Mouse (Mus musculus) megakaryocyte-erythroid progenitor cell, adult 5-6 weeks (primary cell): ENCODE results near the gene Aatk. TPM values are rescaled to one million over a fixed set of nuclear protein-coding genes. Genes with fewer than 3 reads are reported as not detected.

Experiments
- ATAC-seq: replicated peaks from 2 replicates; pipeline ENCODE4 v1.8.0; 2016; ENCODE audit warnings: mild to moderate bottlenecking, inconsistent platforms; ENCODE audit not compliant: severe bottlenecking, poor library complexity, low FRiP score, low TSS enrichment
- total RNA-seq, 2 experiments: library from RNA; stranded (forward) in 1 of 2; stranded (reverse) in 1 of 2; fragments of 200-1000, 215-1000 nt in 1 of 2; fragments of >200 nt in 1 of 2; fragmentation: Nextera tagmentation in 1 of 2; gene quantifications; 2 replicates each; pipeline ENCODE4 v1.2.3; 2014 to 2017

The Aatk gene
- total RNA-seq, 2 experiments from 2014 or later = not detected

DNA sequence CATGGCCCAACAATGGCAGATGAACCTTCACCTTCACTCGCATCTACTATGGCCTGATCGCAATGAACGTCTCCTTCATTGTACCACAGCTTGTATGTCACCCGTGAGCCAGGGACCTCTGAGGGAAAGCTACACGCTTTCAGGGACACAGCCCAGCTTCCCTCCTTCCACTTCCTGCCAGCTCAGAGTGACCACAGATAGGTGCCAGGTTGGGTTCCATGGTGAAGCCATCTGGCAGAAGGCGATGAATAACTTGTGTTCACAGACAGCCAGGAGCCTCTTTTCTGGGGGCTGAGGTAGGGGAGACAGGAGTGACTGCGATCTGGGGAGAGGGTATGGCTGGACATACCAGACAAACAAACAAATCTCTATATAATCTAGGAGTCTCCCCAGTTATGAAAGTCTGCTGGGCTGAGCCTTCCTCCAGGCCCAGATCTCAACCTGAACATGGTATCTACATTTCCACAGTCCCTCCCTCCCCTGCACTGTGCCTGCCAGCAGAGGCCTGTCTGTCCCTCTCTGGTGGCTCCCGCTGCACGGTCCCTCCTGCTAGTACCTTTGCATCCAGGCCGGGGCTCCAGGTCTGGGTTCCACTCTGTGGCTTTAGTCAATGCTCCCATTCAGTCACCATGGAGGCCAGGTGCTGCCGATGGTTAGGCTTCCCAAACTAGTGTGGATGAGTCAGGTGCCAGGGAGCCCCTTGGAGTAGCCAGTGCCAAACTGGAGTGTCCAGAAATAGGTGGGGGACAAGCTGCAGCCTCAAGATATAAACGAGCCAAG, 9.2 kb upstream of the Aatk start:
- ATAC-seq = no peak

DNA sequence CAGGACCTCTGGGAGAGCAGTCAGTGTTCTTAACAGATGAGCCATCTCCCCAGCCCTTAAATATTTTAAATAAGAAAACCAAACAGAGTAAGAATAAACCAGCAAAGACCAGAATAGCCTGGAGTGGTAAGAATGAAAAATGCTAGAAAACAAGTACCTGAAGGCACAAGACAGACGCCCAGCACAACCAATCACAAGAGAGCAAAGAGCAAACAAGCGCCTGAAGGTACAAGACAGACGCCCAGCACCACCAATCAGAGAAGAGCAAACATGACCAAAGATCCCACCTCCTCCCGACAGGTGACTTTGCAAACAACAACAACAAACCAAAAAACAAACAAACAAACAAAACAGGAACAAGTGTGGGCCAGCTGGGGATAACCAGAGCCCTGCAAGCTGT, 6.9 kb upstream of the Aatk start:
- ATAC-seq = no peak

GRCm38 (mm10) chr11:120052274-120052673, 5.3 kb upstream of the Aatk start:
- no peak for ATAC-seq

DNA sequence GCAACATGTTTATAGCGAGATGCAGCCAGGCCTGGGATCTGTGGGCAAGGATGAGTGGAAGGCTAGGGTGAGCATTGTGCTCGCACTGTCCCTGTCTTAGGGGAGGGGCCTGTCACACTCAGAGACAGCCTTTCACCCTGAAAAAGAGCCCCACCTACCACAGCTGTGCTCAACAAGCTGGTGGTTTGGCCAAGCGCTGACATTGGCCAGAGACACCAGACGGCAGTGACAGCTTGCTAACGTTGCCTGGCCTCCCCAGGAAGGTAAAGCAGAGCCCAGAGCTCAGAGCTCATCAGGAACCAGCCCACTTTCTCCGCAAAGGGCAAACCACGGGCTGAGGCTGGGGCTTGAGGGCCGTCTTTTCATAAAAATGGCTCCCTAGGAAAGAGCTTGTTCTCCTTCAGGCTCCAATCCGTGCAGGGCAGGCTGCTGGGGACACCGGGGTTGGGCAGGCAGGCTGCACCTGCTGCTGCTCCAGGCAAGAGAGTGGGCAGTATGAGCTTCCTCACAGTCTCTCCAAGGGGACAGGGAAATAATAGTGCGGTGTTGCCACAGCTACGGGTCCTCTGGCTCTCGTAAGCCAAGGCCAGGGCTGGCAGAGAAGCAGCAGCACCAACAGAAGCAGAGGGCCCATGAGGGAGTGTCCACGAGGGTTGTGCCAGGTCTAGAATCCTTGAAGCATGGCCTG, 4.3 kb upstream of the Aatk start:
- no peak for ATAC-seq

DNA sequence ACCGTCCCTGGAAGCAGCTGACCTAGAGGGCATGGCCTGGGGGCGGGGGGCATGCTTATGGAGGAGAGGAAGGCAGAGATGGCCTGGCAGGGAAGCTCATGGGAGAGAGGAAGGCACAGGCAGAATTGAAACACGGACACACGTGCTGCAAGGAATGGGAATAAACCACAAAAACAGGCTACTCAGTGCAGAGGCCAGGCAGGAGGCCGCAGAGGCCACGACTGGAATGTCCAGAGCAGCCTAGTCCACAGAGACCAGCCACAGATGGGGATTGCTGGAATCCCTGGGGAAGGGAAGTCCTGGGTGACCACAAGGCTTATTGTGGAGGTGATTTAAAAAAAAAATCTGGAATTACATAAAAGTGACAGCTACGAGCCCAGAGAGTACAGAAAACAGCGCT, 2.1 kb upstream of the Aatk start:
- ATAC-seq = no peak

GRCm38 (mm10) chr11:120048252-120048556, 1.2 kb upstream of the Aatk start:
- ATAC-seq = no peak

DNA sequence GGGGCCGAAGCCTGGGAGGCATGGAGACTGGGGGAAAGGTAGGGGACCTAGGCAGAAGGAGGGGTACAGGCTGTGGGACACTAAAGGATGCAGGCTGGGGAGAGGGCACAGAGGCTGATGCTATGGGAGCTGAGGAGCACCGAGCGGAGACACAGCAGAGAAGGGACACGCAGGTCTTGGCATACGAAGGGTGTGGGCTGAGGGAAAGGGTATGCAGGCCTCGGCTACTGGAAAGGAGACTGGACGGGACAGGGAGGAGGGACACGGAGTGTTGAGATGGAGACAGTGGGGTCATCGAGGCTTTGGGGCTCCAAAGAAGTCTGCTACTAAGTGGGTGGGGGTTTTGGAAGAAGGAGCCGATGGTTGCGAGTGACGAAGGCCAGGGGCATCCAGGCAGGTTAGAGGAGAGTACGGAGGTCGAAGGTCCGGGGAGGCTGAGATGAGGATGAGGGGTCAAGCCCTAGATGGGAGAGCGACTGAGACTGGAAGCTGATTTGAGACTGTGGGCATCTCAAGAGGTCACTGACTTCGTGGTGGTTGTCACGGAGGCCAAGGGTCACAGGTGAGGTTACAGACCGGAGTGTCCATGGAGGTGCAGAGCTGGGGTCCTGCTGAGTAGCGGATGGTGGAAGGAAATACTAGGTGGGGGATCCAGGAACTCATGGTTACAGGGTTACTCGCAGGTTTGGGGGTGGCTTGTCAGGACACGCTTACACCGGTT, 724 bp upstream of the Aatk start:
- no peak for ATAC-seq

DNA sequence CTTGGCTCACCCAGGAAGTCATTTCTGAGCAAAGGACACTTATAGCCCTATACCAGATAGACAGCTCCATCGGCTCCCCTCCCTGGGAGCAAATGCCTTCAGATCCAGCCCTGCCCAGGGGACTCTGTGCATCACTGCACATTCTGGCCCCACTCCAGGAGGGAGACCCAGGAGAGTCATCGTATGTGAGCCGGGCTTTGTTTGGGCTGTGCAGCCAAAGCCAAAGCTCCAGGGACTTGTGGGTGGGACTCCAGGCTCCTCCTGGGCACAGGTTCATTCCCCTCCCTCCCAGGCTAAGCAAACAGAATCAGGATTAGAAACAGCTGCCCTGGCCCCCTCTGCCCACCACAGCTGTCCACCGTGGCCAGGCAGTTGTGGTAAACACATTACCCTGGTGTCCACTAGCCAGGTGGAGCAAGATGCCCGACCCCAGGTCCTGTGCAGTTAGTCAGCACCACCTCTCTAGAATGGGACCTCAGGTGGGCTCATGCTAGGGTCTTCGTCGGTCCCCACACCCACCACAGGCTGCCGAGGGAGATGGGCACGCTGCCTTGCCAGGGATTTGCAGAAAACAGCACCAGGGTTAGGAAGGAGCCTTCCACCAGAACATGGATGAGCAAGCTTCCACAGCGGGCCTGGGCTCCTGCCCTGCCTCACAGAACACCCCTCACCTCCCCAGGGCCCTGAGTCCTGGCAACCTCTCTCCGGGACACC, 971 bp downstream of the Aatk start:
- ATAC-seq = no peak

- ATAC-seq = no peak
Measured at GRCm38 (mm10) chr11:120045341-120045740, 1.6 kb downstream of the Aatk start.

- no peak for ATAC-seq
Measured at GRCm38 (mm10) chr11:120042141-120042838, 4.7 kb downstream of the Aatk start.

GRCm38 (mm10) chr11:120041191-120042123, 5.5 kb downstream of the Aatk start:
- ATAC-seq = no peak

DNA sequence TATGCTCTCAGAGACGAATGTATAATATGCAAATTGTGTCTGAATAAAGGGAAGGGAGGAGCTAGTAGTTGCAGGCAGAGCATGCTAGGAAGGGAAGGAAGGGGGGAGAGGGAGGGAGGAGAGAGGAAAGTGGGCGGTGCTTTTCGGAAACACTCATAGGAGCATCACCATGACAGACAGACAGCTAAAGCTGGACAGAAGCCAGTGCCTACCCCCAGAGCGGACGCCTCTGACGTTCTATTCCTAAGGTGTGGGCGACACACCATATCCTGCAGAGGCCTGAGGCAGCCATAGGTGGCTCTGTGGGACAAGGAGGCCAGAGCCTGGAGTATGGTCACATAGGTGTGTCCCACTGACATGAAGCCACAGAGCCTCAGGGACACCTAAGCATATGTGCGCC, 6.5 kb downstream of the Aatk start:
- ATAC-seq = no peak

- no peak for ATAC-seq
Measured at GRCm38 (mm10) chr11:120039581-120039980, 7.4 kb downstream of the Aatk start.

- no peak for ATAC-seq
Measured at GRCm38 (mm10) chr11:120034762-120035161, 12.2 kb downstream of the Aatk start.

- ATAC-seq = no peak
Measured at GRCm38 (mm10) chr11:120034306-120034705, 12.7 kb downstream of the Aatk start.

DNA sequence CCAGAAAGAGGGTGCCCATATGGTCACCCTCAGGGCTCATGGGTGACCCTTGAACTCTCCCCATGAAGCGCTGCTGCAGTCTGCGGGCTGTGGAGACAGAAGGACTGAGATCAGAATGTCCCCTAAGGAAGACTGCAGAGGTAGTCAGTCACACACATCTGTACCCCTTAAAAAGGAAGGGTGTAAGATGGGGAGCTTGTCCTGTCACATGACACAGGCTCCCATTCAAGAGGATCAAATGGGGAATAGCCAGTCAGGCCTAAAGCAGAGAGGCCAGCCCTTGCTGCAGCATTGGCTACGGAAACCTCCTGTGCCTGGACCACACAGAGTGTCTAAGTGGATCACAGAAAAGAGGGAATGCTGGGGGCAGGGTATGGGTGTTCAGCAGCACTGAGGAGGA, 13.5 kb downstream of the Aatk start:
- no peak for ATAC-seq

DNA sequence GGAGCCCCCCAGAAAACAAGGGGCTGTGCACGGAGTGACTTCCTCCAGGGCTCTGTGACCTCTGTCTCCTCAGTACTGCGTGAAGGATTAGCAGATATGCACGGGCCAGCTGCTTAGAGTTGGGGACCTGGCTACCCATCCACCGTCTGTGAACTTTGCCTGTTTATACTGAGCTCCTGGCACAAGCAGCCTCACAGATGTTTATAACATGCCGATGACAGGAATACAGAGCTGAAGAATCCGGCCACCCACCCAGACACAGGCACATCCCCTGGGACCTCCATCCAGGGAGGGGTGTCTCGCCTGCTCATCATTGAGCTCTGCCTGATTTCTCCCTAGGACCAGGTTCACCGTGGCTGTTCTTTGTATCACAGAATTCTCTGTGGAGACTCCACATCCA, 14.9 kb downstream of the Aatk start:
- ATAC-seq = no peak

- ATAC-seq = peak; percentile 43
Measured at GRCm38 (mm10) chr11:120030145-120030901, 16.6 kb downstream of the Aatk start.
